Mouse (Mus musculus): ENCODE results near the gene Gm47841.

The Gm47841 gene

DNA sequence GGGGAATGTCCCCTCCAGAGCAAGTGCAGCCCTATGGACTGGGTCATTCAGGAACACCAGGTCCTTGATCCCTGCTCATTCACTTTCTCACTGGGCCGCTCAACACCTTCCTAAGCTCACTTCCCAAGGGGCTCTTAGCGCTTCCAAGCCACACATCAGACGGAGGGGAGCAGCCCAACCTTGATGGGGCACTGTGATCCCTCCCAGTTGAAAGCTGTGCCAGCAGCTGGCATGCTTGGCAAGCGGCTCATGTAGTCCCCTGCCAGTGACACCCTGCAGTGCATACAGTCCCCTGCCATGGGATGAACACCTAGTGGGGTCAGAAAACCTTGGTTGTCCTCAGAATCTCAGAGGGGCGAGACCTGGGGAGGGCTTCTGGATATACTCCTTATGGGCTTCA is 26.9 kb upstream of the Gm47841 start:
- peak in 1 of 2 experiments; percentile 61 for DNase-seq

DNA sequence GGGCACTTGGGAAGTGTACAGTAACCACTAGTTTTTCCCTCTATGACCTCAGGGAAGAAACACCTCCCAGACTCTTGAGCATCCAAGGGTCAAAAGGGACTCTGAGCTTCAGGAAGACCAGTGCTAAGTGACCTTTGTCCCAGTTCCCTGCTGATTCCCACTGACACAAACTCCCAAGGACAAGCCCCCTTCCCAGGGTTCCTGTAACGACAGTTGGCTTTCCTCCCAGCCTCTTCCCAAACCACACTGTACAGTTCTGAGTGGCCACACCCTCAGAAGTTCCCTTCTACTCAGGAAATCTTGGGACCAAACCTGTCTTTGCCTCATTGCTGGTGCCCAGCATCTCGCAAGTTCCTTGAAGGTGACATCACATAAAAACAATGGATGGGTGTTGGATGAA is 25.5 kb upstream of the Gm47841 start:
- no peak for DNase-seq

DNA sequence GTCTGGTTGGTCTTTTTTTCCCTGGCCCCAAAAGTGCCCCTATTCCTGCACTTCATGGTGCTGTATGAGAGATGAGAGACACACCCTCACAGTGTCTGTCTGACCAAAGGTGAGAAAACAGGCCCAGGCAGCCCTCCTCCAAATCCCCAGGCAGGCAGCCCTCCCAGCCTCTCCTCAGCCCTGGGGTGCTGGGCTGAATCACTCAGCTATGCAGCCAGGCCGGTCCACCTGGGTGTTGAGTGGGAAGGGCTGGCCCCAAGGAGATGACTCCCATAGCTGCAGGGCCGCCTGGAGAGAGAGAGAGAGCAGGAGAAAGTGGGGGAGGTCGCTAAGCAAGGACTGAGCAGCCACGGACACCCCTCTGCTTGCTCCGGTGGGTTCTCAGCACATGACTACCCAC is 23.6 kb upstream of the Gm47841 start:
- peak in 1 of 2 experiments; percentile 3 for DNase-seq

DNA sequence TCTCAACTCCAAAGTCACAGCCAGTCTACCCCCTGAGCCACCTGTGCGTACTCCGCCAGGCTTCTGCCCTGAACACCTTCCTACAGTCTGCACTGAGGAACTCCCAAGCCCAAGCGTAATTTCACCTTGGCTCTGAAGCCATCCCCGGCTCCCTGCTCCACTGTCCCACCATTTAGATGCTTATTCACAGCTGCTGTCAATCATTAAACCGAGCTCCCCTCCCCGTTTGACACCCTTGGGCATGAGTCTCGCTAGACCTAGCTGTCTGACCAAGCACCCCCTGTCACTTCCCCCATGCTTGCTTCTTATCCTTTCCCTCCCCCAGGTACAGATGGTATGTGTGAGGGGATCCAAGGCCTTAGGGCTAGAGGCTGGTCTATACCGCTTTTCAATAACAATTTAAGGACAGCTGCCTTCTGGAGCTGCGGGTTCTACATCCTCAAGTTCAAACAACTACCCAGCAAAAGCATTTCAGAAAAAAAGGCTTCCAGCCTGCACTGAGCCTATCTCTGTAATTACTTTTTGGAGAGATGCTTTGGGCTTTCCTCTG is 22.5 kb upstream of the Gm47841 start:
- peak in 1 of 2 experiments; percentile 3 for DNase-seq

DNA sequence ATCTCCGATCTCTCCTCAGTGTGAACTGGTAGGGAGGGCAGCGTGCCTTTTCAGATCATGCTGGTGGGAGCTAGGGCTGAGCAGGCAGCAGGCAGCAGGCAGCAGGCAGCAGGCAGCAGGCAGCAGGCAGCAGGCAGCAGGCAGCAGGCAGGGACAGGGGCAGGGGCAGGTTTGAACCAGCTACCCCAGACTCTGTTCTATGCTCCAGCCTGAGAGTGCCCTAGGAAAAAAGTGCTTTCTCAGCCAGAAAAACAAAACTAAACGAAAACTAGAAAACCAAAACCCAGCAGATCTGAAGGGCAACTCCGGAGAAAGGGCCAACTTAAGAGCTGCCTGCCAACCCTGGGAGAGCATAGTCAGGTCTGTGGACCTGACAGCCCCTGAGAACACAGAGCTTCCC is 21.5 kb upstream of the Gm47841 start:
- peak in 1 of 2 experiments; percentile 34 for DNase-seq

DNA sequence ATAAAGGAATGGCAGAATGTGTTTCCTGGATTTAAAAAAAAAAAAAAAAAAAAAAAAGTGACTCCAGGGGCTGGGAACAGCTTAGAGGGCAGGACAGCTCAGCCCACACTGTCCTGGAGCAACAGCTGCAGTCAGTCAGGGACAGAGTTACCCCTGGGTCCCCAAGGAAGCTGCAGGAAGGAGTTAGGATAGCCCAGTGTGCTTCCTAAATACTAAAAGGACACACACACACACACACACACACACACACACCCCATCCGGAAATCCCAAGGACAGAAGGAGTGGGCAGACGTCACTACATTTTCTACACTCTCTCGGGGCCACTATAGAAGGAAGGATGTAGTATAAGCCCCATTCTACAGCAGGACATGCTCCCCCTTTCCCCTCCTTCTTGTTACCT is 20.8 kb upstream of the Gm47841 start:
- DNase-seq, result no peak

DNA sequence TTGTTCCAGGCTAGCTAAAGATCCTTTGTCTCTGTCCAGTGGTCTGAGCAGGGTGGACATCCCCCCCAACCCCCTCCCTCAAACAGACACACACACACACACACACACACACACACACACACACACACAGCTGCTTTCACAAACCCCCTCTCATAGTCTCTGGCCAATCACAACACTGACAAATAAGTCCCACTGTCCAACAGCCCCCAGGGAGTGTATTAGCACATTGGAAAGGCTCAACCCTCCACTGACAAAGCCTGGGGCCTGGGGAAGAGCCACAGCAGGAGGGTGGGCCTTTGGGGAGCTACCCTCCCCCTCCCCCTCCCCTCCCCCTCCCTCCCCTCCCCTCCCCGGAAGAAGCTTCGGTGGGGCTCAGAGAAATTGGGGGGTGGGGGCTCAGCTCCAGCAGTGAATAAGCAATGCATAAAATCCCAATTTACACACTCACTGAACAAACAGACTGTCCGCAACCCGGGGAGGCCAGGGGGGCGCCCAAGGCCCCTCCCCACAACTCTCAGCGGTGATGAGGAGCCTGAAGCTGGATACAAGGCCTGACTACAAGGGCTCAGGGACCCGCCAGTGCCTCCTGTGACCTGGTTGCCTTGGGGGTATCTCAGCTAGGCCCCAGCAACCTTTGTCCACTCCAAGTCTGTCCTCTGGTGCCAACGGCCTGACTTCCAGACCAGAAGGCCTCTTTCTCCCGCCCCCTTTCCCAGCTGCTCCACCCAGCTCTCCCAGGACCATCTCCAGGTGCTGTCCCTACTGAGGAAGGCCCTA is 19.9 kb upstream of the Gm47841 start:
- peak in 1 of 2 experiments; percentile 33 for DNase-seq

DNA sequence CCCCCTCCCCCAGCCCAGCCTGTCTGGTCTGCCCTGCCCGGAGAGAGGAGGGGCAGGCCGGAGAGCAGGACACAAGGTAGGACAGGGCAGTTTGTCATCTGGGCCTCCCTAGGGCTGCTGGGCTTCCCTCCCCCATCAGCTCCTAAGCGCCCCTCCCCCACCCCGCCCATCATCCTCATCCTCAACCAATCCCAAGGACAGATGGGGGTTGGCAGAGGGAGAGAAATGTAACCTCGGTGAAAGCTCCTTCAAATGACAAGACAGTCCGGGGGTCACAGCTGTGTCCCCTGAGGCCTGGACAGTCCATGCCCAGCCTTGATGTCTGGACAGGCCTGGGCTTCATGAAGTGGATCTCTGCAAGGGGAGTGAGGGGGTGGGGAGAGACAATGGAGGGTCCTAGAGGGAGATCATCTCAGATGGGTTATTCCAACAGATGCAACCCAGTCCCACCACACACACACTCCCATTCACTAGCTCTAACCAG is 19.2 kb upstream of the Gm47841 start:
- peak in 1 of 2 experiments; percentile 18 for DNase-seq

DNA sequence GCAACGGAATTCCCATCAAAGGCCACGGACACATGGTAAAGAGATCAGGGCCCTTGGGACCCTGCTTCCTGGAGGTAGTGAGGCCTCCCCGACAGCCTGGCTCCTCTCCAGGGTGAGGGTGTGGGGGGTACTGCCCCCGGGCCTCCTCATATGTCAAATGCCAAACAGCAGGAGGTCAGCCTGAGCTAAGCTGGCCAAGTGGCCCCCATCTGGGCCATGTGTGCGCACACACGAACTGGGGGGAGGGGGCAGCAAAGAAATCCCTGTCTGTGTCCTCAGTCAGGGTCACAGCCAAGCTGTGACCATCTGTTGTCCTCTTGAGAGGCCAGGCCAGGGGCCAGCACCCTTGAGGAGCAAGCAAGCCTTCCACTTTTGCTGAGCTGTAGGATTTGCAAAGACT is 17.9 kb upstream of the Gm47841 start:
- peak; percentile 53 to 71 for DNase-seq

DNA sequence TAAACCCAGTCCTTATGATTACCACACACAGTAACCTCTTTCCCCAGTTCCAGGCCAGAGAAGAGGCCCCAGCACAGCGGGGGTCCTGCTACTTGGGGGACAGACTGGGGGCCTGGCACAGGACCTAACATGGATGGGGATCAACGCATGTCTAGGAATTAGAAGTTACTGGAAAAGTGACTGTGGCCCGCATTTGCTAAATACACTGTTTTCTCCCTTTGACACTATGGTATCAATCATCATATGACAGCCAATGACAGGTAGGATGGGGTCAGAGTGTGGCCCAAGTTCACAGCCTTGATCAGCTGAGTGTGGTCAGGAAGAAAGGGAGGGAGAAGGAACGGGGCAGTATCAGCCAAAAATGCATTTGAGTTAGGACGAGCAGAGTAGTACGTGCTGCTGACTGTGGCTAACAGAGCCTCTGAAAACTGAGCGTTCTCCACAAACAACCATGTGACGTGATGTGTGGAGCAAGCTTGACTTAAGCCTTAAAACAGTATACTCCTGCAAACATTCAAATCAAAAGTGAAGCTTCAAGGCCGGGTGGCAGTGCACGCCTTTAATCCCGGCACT is 13.2 kb upstream of the Gm47841 start:
- no peak for DNase-seq

DNA sequence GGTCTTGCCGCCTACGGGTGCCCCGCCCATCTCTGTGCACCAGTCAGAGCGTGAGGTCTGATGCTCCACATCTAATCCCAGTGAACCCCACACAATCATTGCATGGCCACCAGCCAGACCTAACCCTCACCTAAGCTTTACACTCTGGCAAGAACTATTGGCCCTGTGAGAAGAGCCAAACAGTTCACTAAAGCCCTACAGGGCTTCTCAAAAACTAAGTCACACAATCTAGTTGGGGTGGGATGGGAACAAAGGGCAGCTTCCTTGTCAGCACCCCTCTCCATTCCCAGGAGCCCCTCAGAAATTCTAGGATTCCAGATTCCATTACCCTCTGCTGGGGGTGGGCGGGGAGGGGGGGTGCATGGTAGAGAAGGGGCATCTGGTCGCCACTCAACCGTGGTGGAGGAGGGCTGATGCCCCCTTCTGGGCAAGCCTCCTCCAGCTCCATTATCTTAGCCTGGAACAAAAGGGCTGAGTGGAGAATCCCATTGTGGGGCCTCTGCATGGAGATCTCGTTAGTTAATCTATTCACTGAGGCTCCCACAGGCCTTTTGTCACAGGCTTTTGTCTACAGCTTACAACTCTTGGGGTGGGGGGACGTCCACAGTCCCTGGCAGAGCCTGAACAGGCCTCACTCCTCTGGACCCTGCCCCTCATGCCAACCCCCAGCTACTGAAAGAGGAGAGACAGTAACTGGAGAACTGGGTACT is 12.5 kb upstream of the Gm47841 start:
- no peak for DNase-seq

DNA sequence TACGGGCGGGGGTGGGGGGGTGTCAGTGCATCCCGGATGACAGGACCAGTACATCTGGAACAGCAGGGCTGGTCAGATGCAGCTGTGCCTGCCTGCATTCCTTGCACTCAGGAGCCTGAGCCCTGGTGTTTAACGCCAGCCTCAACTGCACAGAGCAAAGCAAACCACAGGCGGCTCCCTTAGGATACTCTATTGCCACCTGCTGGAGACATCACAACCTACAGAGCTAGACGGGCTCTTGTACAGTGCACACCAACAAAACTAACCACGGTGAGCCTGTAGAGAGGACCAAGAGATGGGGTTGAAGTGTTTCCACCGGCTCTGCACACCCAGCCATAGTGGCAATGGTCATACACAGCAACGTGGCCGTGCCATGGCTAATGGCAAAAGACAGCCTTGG is 9.0 kb upstream of the Gm47841 start:
- DNase-seq, result peak; percentile 67 to 73

DNA sequence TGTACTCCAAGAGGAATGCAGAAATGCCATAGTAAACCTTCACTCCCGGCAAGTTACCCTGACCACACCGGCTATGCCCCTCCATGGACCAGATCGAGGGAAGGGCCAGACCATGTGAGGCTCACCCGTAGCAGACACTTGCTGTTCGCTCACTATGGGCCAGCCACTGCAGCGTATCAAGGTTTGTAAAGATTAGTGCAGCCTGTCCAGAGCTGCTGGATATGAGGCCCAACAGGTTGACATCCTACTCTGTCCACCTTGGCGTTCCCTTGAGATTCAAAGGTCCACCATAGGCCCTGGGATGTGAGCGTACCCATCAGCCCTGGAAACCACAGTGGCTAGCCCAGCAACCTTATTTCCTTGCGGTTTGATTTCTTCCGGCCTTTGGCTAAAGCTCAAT is 7.3 kb upstream of the Gm47841 start:
- DNase-seq, result no peak

DNA sequence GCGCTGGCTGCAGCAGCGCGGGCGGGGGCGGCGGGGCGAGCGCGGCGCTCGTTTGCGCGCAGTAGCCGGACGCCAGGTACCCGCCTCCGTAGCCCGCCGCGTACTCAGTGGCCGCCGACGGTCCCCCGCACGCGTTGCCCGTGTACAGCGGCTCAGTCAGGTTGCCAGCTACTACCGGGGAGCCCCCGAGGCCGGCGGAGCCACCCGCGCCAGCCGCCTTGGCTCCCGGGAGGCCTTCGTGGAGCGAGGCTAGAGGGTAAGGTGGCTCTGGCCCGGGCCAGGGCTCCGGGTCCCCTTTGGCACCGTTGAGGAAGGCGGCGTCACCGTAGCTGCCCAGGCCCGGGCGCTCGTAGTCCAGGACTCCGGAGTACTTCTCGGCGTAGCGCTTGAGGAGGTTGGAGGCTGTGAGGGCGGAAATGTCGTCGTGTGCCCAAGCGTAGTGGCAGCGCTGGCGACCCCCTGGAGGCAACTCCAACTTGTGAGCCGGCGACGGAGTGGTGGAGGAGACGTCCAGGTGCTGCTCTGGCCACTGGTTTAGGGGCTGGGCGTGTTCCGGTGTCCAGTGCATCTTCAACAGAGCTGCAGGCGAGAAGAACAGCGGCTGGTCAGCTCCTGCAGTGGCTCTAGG is 6.7 kb upstream of the Gm47841 start:
- peak in 1 of 2 experiments; percentile 31 for DNase-seq

DNA sequence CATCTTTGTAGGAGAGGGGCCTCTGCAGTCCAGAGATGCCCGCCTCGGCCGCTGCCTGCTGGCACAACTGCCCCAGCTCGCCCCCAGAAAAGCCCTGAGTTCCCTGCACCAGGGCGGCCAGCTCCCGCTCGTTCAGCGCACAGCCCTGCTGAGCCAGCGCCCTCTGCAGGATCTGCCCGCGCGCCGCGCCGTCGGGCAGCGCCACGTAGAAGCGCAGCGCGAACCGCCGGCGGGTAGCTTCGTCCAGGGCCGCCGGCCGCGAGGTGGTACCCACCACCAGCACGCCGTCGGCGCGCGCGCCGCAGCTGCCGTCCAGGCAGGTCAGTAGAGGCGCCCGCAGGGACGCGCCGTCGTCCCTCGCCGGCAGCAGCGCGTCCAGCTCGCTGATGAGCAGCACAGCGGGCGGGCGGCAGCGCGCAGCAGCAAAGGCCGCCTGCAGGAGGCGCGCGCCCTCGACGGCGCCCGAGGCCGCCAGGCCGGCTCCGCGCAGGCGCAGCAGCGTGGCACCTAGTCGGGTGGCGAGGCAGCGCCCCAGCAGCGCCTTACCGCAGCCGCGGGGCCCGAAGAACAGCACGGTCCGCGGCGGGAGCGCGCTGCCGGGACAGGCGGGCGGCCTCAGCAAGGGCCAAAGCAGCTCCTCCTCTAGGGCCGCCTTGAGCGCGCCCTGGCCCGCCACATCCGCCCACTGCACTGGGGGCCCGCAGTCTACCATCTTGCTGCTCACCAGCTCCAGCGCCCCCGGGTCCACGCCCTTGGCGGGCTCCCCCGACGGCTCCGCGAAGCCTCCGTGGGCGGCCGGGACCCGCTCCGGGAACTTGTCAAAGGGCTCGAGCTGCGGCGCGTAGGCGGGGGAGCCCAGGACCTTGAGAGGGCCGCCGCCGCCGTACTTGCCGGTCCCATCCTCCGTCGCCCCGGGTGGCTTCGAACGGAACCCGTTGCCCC is 5.6 kb upstream of the Gm47841 start:
- DNase-seq, result peak in 1 of 2 experiments; percentile 51

DNA sequence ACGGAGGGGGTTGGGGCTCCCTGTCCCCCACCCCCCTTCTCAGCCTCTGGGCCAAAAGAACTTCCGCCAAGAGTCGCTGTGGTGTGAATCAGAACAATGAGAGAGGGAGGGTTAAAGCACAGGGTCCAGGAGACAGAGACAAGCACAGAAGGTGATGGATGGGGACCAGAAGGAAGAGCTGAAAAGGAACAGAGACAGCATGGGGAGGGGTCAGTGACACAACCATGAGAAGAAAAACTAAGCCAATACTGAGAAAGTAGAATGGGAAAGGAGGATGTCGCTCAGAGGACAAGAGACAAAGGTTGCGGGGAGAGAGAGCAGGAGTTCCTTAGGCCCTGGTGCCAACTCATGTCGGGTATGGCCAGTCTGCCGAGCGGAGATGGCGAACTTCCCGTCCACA is 4.7 kb upstream of the Gm47841 start:
- DNase-seq, result peak in 1 of 2 experiments; percentile 41

DNA sequence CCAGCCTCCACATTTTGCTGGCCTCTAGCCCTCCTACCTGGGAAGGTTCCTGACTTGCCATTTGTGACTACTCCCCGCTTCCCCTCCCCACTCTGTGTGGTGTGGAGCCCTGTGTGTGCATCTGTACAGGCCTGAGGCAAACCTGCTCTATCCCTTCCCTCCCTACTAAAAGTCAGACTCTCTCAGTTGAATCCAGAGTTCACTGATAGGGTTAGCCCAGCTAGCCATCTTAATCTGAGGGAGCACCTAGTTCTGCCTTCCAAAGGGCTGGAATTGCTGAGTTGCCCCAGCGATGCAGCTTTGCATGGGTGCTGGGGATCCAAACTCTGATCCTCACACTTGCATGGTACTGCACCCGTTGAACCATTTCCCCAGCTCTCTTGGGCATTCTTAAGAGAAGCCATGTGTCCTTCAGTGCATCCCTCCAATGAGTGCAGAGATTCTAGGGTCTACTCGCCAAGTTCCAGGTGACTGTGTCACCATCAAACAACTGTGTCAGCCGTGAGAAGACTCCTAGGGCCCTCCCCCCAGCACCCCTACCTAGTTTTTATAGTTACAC is 1.2 kb upstream of the Gm47841 start:
- no peak for DNase-seq

DNA sequence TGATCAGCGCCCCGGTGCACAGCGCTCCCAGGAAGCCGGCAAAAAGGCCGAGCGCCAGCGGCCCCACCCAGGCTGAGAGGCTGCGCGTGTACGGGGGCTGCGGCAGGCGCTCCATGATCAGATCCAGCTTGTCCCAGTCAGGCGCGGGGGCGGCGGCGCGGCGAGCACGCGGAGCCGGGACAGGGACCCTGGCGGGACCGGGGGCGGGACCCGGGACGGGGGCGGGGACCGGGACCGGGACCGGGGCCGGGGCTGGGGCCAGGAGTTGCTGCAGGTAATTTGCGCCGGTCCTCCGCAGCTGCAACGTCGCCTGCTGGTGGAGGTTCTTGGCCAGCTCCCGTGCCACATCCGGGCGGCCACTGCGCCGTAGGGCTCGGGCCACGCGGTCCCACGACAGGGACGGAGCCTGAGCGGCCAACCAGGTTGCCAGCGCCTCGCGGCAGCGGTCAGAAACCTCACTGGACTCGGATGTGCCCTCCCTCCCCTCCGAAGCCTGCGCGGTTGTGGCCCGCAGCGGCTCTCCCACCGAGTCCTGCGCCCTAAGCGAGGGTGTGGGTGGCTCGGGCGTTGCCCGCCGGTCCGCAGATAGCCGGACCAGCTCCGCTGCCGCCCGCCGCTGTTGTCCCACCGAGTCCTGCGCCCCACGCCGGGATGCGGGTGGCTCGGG is 537 bp downstream of the Gm47841 start:
- DNase-seq, result peak; percentile 55 to 58

DNA sequence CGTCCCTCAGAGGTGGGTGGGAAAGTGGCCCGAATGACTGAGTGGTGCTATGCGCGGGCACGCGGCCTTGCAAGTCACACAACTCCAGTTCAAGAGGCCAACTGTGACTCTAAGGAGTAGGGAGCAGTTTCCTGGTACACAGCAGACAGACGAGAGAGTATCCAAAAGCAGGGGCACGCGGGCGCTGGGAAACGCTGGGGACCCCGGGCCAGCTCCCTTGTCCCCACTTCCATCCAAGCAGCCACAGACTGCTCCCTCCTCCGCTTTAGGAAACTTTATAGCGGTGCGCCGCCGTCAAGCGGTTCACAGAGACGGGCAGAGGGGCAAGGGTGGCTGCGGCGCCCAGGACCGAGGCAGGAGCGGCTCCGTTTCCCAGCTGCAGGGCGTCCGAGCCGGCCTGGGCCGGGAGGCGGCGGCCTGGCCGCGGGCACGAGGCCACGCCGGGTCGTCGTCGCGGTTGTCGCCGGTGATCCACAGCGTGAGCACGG is 1.1 kb downstream of the Gm47841 start:
- DNase-seq, result no peak

DNA sequence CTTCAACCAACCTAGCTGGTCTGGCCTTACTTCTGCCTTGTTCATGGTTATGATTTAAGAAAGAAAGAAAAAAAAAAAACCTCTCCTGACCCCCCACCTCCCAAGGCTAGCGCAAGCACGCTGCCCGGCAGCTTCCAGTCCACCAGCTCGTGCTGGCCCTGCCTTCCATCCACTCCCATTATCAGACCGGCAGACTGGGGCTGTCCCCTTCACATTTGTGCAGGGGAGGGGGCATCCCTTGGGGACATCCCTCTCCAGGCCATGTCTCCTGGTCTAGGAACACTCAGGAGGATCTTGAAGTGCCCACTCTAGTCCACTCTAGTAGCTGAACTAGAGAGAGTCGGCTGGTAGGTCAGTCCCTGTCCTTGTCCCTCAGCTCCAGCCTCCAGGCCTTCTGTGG is 2.7 kb downstream of the Gm47841 start:
- DNase-seq, result no peak

DNA sequence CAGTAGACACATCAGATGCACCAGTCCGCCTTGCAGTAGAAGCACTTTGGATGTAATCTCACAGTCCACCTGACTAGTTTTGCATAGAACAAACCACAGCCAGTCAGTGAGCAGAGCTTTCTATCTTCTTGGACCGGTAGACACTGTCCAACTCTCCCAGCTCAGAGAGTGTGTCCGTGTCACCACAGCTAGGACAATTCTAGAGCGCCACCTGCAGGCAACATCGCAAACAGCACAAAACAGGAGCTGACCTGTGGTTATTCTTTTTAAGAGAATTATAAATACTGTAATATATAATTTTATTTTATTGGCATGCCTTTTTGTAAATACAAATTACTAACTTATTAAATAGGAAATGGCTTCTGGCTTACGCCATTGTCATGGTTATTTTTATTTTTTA is 4.6 kb downstream of the Gm47841 start:
- peak; percentile 84 to 85 for DNase-seq

Measured in cerebellum, postnatal 10 days (tissue).